Mouse (Mus musculus) kidney, postnatal 0 days (tissue): ENCODE measurements around the gene Nlgn2. TPM values are rescaled to one million over a fixed set of nuclear protein-coding genes. Genes with fewer than 3 reads are reported as not detected.

ENCODE experiments used
- ATAC-seq: fragments of 200-750 bp; cut with Nextera tagmentation; replicated peaks from 2 replicates; pipeline ENCODE4 v1.8.0; 2017; ENCODE audit warnings: low read depth, moderate number of reproducible peaks, moderate TSS enrichment, moderate library complexity; ENCODE audit not compliant: low FRiP score
- DNase-seq: peaks from one replicate; pipeline ENCODE4 v3.0.0-alpha.2; 2016; ENCODE audit warnings: low spot score
- H3K27ac ChIP-seq: fragments of 300-500 bp; sonication (generic); 2 replicates; pipeline ENCODE4 v1.5.1; 2014; ENCODE audit warnings: mild to moderate bottlenecking
- H3K27me3 ChIP-seq: fragments of 300-500 bp; sonication (generic); 2 replicates; pipeline ENCODE4 v1.6.1; 2014; ENCODE audit warnings: low read length, mixed read lengths; ENCODE audit not compliant: insufficient read depth
- H3K36me3 ChIP-seq: fragments of 300-500 bp; sonication (generic); 2 replicates; pipeline ENCODE4 v1.6.1; 2014; ENCODE audit warnings: low read length, mixed read lengths; ENCODE audit not compliant: insufficient read depth
- H3K4me1 ChIP-seq: fragments of 300-500 bp; sonication (generic); replicated peaks from 2 replicates; pipeline ENCODE4 v1.6.1; 2014; ENCODE audit warnings: antibody characterized with exemption, low read length, mixed read lengths; ENCODE audit not compliant: insufficient read depth
- H3K4me2 ChIP-seq: fragments of 300-500 bp; sonication (generic); 2 replicates; pipeline ENCODE4 v1.6.1; 2014; ENCODE audit warnings: mild to moderate bottlenecking, low read length, moderate library complexity, mixed read lengths
- H3K4me3 ChIP-seq: fragments of 300-500 bp; sonication (generic); replicated peaks from 2 replicates; pipeline ENCODE4 v1.5.1; 2014; ENCODE audit warnings: low read depth, low read length
- H3K9ac ChIP-seq: fragments of 300-500 bp; sonication (generic); 2 replicates; pipeline ENCODE4 v1.6.1; 2014; ENCODE audit warnings: low read depth, low read length
- H3K9me3 ChIP-seq: fragments of 300-500 bp; sonication (generic); replicated peaks from 2 replicates; pipeline ENCODE4 v1.6.1; 2016; ENCODE audit warnings: low read length, inconsistent platforms, mixed read lengths
- CTCF ChIP-seq: IDR thresholded peaks from 2 replicates; pipeline ENCODE4 v1.5.1; 2016; ENCODE audit warnings: antibody characterized with exemption, low read depth, mild to moderate bottlenecking, moderate library complexity
- WGBS: fragments of 180-500 bp; shearing (Covaris S2); extraction: QIAGEN DNeasy Blood & Tissue Kit; methylation state at CpG from one replicate; pipeline ENCODE4 v1.1.7; 2014; 5-methylcytosine and 5-hydroxymethylcytosine counted together
- polyA plus RNA-seq: library from polyadenylated mRNA; unstranded; fragments of >200 nt; fragmentation: Nextera tagmentation; extraction: Ambion mirVana; gene quantifications from 2 replicates; pipeline ENCODE4 v1.2.1, GENCODE M21; 2015

Gene Nlgn2
- polyA plus RNA-seq, 1 experiment from 2014 or later: 4.1 TPM

- H3K36me3 ChIP-seq: no peaks in the 10 kb centered on the region
- peaks cover 14% of the 10 kb centered on the region for H3K4me1 ChIP-seq
- TF ChIP-seq CTCF: no peak
- no peak overlapping the region for H3K9ac ChIP-seq
- H3K27ac ChIP-seq: no peak overlapping the region
- H3K4me2 ChIP-seq: no peak overlapping the region
- no peak overlapping the region for H3K4me3 ChIP-seq
- 26% methylated on average over 4 of the region's 4 CpGs for WGBS
- H3K27me3 ChIP-seq: no peaks in the 10 kb centered on the region
- DNase-seq (no peak), ATAC-seq (no peak)
- no peaks in the 10 kb centered on the region for H3K9me3 ChIP-seq
Observed at GRCm38 (mm10) chr11:69781828-69782227, 55.8 kb downstream of the Nlgn2 start.

GRCm38 (mm10) chr11:69778985-69779384 lies 58.6 kb downstream of the Nlgn2 start:
- no peak overlapping the region for H3K27ac ChIP-seq
- H3K4me2 ChIP-seq: 0 out of 2 replicates have a peak overlapping the region, but pooled peaks have one; percentile 15
- no peak for ATAC-seq
- H3K36me3 ChIP-seq: no peaks in the 10 kb centered on the region
- H3K4me1 ChIP-seq: peaks cover 11% of the 10 kb centered on the region
- 66% methylated on average over 7 of the region's 7 CpGs for WGBS
- no peak overlapping the region for H3K9ac ChIP-seq
- H3K4me3 ChIP-seq: no peak overlapping the region
- TF ChIP-seq CTCF: no peak
- H3K27me3 ChIP-seq: no peaks in the 10 kb centered on the region
- DNase-seq: no peak
- no peaks in the 10 kb centered on the region for H3K9me3 ChIP-seq

GRCm38 (mm10) chr11:69778258-69778982 lies 59.2 kb downstream of the Nlgn2 start:
- Histone ChIP-seq H3K9me3 (no peaks in the 10 kb centered on the region), H3K4me1 (peaks cover 11% of the 10 kb centered on the region), H3K27ac (no peak overlapping the region), H3K27me3 (no peaks in the 10 kb centered on the region), H3K36me3 (no peaks in the 10 kb centered on the region), H3K4me3 (no peak overlapping the region), H3K4me2 (0 out of 2 replicates have a peak overlapping the region, but pooled peaks have one; percentile 15), H3K9ac (no peak overlapping the region)
- DNase-seq (no peak), ATAC-seq (no peak)
- no peak for TF ChIP-seq CTCF
- WGBS: 58% methylated on average over 22 of the region's 23 CpGs

- WGBS: 46% methylated on average over 22 of the region's 26 CpGs
- peak; percentile 34 for DNase-seq
- no peak; the same call in 1 of the 2 replicates for ATAC-seq
- H3K27ac ChIP-seq: no peak overlapping the region
- no peak overlapping the region for H3K9ac ChIP-seq
- H3K4me3 ChIP-seq: no peak overlapping the region
- H3K4me1 ChIP-seq: peaks cover 11% of the 10 kb centered on the region
- H3K36me3 ChIP-seq: no peaks in the 10 kb centered on the region
- H3K9me3 ChIP-seq: no peaks in the 10 kb centered on the region
- H3K4me2 ChIP-seq: no peak overlapping the region
- no peak for TF ChIP-seq CTCF
- H3K27me3 ChIP-seq: no peaks in the 10 kb centered on the region
Observed at GRCm38 (mm10) chr11:69777504-69778257, 59.9 kb downstream of the Nlgn2 start.

- Histone ChIP-seq H3K9ac (no peak overlapping the region), H3K36me3 (no peaks in the 10 kb centered on the region), H3K4me1 (peaks cover 11% of the 10 kb centered on the region), H3K4me2 (no peak overlapping the region), H3K4me3 (no peak overlapping the region), H3K27ac (no peak overlapping the region), H3K9me3 (no peaks in the 10 kb centered on the region), H3K27me3 (no peaks in the 10 kb centered on the region)
- DNase-seq (no peak), ATAC-seq (no peak)
- 86% methylated on average over 20 of the region's 20 CpGs for WGBS
- no peak for TF ChIP-seq CTCF
Observed at GRCm38 (mm10) chr11:69776488-69776887, 61.1 kb downstream of the Nlgn2 start.

GRCm38 (mm10) chr11:69775716-69776115 lies 61.9 kb downstream of the Nlgn2 start:
- Histone ChIP-seq H3K4me3 (no peak overlapping the region), H3K9ac (no peak overlapping the region), H3K4me2 (no peak overlapping the region), H3K9me3 (no peaks in the 10 kb centered on the region), H3K36me3 (no peaks in the 10 kb centered on the region), H3K27me3 (no peaks in the 10 kb centered on the region), H3K4me1 (peaks cover 11% of the 10 kb centered on the region), H3K27ac (no peak overlapping the region)
- no peak for TF ChIP-seq CTCF
- WGBS: 55% methylated on average over 10 of the region's 10 CpGs
- no peak for ATAC-seq
- peak; percentile 10 for DNase-seq
